Mouse (Mus musculus): ENCODE results near the gene Kcnn1.

Kcnn1 gene

DNA sequence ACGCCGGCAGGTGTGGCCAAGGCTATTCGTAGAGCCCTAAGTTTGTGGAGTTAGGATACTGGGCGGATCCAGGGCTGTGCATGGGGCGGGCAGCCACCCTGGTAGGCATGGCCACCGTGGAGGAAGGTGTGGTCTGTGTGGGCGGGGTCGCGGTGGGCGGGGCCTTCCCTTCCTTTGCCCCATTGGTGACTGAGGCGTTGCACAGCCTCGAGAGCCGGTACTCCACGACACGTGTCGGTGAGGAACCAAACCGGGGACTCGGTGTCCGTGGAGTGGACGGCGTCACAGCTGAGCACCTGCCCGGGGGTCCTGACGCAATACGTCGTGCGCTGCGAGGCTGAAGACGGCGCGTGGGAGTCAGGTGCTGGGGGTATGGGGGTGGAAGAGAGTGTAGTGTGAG, 46.4 kb downstream of the Kcnn1 start:
- no peak for DNase-seq (ENCODE audit: low read depth, low spot score)

GRCm38 (mm10) chr8:70812885-70813284, 50.2 kb downstream of the Kcnn1 start:
- no peak for DNase-seq (ENCODE audit: low read depth, low spot score)

- no peak for DNase-seq (ENCODE audit: low read depth, low spot score)
Observed at GRCm38 (mm10) chr8:70812055-70812454, 51.0 kb downstream of the Kcnn1 start.

DNA sequence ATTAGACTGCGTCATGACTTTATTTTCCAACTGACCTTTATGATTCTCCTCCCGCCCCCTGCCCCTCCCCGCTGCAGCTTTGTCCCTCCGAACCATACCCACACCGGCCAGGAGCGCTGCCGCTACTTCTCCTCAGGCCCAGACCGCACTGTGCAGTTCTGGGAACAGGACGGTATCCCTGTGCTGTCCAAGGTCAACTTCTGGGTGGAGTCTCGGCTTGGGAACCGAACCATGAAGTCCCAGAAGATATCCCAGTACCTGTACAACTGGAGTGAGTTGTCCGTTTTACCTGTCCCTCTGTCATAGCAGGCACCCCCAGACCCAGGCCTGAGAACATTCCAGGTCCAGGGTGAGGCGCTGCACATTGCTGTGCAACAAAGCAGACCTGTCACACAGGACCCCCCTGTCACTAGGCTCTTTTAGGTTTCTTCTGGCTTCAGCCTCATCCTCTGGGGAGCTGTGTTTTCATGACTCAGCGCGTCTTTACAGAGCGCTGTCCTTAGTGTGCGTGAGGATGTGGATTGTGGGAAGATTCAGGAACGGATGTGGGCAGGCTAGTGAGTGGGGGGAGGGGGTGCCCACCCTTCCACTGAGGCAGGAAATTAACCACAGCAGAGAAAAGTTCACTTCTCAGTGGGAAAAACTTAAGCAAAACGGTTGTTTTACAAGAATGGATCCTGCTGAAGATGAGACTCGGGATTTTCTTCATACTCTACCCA, 51.9 kb downstream of the Kcnn1 start:
- DNase-seq (ENCODE audit: low read depth, low spot score), result no peak

DNA sequence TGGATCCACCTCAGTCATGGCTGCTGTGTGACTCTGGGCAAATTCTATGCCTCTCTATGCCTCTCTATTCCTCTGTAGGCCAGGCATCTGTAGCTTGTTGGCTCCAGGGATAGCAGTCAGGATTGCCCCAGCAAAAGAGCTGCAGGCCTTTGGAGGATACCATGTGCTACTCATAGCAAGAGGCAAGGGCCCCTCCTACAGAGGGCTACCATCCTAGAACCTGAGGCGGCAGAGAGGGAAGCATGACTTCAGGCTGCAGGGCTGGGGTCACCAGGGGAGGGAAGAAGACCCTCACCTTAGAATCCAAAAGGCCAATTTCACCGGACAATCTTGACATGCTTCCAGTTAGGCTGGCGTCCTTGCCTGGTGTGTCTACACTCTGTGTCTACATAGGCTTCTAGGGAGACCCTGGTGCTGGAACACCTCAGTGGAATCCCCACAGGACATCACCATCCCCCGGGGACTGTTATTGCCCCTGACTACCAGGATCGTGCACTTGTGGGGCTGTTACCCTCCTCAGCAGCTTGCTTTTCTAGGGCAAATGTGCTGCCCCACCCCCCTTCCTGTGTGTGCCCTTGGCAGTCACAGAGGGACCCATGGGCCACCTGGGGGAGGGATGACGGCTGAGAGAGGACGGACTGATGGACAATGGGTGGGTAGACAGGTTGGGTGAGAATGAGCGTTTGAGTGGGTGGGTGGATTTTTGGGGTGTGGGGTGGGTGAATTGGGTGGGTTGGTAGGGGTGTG, 53.9 kb downstream of the Kcnn1 start:
- no peak for DNase-seq (ENCODE audit: low read depth, low spot score)

DNA sequence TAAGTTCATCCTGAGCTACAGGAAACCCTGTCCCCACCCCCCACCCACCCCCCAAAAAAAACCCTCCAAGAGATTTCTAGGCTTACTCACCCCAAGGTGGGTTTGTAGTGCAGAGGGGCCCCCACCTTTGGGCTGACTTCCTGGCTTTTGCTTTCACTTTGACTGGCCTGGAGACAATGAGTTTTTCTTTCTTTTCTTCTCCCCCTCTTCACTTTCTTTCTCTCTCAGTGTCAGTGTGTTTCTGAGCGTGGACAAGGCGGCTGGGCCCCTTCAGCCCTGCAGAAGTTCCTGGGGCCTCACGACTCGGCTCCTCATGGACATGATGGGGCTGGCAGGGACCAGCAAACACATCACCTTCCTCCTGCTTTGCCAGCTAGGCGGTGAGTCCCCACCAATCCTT, 54.8 kb downstream of the Kcnn1 start, which contains the start of gene Il12rb1:
Gene Il12rb1, plus strand, starts transcription at position 211 of the 400 bp plus-strand sequence.
- no peak for DNase-seq (ENCODE audit: low read depth, low spot score)

DNA sequence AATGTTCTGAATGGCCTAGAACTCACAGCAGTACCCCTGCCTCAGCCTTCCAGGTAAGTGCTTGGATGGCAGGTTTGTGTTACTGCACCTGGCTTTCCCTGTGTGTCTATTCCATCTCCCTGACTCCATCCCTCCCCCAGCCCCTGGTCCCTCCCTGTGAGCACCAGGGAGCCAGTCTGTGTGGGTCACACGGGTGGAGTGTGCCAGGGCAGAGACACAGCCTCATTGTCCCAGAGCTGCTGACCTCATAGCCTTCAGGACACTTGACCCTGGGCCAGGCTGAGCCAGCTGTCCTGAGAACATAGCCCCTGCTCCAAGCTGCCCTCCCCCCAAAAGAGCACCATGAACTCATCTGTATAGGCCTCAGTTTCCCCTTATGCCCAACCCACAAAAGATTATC, 55.8 kb downstream of the Kcnn1 start:
- DNase-seq (ENCODE audit: low read depth, low spot score), result no peak

DNA sequence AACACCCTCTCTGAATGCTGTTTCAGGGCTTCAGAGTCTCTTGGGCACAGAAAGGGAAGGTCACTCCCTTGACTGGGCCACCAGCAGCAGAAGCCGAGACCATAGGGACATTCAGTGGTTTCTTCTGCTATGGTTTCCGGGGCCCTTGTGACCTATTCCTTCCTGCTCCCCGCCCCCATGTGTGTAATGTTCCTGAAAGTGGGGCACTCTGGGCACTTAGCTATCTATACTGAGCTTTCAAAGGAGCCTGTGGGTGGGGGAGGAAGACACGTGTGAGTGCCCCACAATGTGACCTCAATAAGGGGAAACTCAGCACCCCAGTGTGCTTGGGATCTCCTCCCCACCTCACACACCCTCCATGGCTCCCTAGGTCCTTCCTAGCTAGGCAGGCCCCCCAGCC, 56.5 kb downstream of the Kcnn1 start:
- no peak for DNase-seq (ENCODE audit: low read depth, low spot score)

DNA sequence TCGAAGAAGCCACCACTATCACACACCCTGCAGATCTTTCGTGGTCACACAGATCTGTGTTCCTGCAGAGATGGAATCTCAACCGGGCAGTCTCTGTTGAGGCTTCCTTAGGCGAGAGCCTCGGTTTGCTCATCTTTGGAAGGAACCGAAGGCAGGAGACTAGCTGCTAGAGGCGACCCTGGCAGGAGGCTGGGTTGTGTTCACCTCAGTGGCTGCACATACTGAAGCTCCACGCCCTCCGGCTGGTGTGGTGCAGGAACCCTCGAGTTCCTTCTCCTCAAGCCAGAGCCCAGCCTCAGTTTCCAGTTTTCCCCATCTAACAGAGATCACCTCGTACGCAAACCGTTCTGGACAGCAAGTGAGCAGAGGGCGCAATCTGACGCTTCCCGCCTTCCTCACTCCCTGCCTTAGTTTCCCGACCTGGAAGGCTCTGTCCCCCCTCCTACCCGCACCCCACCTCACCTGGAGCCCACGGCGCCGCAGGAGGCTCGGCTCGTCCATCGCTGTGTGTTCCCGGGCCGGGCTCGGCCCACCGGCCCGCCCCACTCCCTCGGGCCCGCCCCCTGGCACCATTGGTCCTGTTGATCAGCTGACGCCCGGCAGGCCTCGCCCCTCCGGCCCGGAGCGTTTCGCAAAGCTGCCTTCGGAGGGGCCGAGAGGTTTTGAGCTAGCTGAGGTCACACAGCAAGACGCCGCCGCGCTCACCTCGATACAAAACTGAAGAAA, 58.4 kb downstream of the Kcnn1 start, which contains the start of gene Mast3:
Gene Mast3, minus strand, starts transcription at position 574 of the 726 bp plus-strand sequence.
- DNase-seq (ENCODE audit: low read depth, low spot score), result peak; percentile 73

- DNase-seq (ENCODE audit: low read depth, low spot score), result no peak
Observed at GRCm38 (mm10) chr8:70803761-70804480, 59.1 kb downstream of the Kcnn1 start.

DNA sequence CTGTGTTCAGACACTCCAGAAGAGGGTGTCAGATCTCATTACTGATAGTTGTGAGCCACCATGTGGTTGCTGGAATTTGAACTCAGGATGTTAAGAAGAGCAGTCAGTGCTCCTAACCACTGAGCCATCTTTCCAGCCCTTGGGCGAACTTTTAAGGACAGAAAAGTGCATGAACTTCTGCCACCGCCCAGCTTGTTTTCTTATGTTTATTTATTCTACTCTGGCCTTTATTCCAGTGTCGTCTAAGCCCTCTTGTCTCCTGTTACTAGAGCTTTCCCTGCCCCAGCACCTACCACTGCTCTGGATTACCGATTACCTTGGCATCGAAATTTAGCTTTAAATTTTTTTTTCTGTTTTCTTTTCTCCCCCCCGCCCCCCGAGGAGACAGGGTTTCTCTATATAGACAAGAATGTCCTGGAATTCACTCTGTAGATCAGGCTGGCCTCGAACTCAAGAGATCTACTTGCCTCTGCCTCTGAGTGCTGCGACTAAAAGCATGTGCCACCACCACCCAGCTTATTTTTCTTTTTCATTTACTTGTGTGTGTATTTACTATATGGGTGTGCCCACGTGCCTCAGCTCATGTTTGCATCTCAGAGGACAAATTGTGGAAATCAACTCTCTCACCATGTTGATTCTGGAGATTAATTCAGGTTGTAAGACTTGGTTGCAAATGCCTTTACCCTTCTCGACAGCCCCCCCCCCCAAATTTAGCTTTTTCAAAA, 60.1 kb downstream of the Kcnn1 start:
- no peak for DNase-seq (ENCODE audit: low read depth, low spot score)

GRCm38 (mm10) chr8:70801830-70802229, 61.2 kb downstream of the Kcnn1 start:
- DNase-seq (ENCODE audit: low read depth, low spot score), result no peak

DNA sequence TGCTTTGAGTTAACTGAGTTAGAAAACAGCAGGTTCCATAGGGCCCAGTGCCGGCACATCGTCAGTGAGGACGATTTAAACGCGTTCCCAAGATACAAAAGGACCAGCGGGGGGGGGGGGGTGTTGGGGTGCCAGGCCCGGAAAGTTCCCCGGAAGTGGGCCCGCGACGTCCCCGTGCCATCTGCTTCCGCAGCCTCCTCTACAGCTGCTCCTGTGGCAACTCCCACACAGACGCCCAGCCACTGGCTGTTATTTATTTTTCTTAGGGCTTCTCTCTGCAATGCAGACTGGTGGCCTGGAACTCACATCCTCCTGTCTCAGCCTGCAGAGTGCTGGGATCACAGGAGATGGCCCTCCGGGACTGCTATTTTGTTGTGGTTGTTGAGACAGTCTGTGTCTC, 61.9 kb downstream of the Kcnn1 start:
- no peak for DNase-seq (ENCODE audit: low read depth, low spot score)

DNA sequence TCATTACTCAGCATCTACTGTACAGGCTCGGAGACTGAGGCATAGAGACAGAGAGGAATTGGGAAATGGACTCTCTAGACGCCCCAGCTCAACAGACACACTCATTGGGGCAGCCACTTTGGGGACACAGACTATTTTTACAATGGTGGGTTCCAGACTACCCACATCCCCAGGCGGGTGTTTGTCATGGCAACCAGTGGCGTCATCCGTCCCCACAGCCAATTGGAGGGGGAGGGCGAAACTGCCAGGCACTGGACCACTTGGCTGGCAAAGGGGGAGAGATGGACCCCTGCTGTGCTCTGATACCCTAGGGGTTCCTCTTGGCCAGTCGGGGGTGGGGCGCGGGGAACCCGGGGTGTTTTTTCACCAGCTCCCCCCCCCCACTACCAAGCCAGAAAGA, 62.4 kb downstream of the Kcnn1 start:
- DNase-seq (ENCODE audit: low read depth, low spot score), result no peak

DNA sequence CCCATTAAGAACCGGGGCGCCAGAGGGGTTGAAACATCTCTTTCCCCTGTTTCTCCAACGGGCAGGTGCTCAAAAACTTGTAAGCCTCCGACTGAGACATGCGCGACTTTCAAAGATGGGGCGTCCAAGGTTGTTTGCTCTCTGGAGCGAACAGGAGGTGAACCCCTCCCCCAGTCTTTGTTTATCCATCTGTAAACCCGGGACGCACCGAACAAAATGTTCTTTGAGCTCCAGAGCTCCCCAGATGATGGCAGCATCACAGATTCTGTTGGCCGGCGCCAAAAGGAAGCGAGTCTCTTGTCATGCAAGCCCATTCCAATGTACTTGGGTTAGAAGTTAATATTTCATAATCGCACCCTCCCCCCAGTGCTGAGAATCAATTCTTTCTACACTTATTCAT, 64.8 kb downstream of the Kcnn1 start:
- no peak for DNase-seq (ENCODE audit: low read depth, low spot score)

DNA sequence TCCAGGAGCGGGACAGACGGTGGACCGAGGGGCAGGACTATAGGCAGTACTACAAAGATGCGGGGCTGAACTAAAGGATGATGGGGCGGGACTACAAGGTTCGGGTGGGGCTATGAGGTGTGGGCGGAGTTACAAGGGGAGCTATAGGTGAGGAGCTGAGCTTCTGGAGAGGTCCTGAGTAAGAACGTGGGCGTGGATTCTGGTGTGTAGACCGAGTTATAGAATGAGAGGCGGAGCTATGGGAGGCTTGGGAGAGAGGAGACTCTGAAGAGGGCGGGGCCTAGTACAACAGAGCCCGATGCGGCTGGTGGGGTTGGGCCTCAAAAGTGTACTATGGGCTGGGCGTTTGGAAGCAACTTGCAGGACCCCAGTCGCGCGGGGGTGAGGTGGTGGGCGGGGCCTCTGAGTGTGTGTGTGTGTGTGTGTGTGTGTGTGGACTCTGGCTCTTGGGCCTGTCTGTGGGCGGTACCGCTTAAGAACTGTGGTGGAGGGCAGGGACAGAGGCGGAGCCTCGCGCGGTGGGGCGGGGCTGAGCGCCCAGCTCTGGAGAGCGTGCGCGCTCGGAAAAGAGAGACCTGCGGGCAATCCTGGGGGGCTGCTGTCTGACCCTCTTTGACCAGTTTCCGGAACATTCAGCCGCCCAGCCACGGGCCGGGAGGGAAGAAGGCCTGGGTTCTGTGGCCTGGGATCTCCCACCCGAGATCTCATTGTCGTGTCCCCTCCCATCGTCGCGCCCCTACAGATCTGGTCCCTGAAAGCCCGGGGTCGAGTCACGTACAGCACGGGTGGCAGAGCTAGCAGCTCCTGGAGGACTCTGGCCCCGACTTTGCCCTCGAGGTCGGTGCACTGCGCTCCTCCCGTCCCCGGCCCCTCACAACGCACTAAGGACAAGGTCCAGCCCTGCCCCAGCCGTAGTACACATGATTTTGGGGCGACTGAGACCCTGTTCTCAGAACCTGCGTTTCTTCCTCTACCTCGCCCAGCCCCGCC, 65.7 kb downstream of the Kcnn1 start:
- peak; percentile 93 for DNase-seq (ENCODE audit: low read depth, low spot score)

DNA sequence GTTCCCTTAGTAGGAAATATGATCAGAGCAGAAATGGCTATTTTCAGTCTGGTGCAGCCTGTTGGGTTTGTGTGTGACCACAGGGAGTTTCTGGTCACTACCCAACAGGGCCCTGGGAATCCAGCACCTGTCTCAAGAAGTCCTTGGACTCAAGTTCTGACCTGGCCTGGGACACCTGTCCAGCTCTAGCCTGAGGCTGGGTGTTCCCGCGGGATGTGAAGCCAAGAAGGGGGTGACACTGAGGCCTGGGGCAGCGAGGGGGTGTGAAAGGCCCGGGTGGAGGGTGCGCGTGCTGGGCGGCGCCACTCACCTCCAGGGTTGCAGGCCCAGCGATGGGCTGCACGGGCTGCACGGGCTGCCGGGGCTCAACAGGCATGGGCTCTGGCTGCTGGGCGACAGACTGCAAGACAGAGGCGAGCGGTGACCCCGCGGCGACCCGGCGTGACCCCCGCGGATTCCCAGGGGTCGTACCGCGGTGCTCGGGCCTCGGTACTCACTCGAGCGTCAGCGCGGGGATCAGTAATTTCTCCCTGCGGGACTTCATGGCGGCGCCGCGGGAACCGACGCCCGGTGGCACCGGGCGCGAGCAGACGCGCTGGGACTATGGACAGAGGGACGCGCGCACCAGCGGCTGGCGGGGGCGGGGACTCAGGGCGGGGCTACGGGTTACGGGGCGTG, 66.5 kb downstream of the Kcnn1 start:
- DNase-seq (ENCODE audit: low read depth, low spot score), result no peak

GRCm38 (mm10) chr8:70795370-70795769, 67.7 kb downstream of the Kcnn1 start:
- DNase-seq (ENCODE audit: low read depth, low spot score), result no peak

- DNase-seq (ENCODE audit: low read depth, low spot score), result no peak
Observed at GRCm38 (mm10) chr8:70794215-70794614, 68.8 kb downstream of the Kcnn1 start.

All from forelimb bud, embryonic 11.5 days (tissue).